Mouse (Mus musculus) C2C12 (cell line): Measurements from ENCODE around the gene Man2b1.

Experiments
- CEBPB ChIP-seq: IDR thresholded peaks from one replicate; pipeline ENCODE4 v1.6.1; 2011; ENCODE audit warnings: low read depth, mild to moderate bottlenecking, control low read depth, moderate library complexity
- CTCF ChIP-seq: IDR thresholded peaks from one replicate; pipeline ENCODE4 v1.5.1; 2011; ENCODE audit not compliant: control insufficient read depth, insufficient read depth, insufficient read length
- MYOD1 ChIP-seq: IDR thresholded peaks from one replicate; pipeline ENCODE4 v1.6.1; 2011; ENCODE audit warnings: low read depth; ENCODE audit not compliant: control insufficient read depth, insufficient read length
- USF1 ChIP-seq: IDR thresholded peaks from one replicate; pipeline ENCODE4 v1.6.1; 2011; ENCODE audit warnings: low read depth, mild to moderate bottlenecking, control low read depth, moderate library complexity

DNA sequence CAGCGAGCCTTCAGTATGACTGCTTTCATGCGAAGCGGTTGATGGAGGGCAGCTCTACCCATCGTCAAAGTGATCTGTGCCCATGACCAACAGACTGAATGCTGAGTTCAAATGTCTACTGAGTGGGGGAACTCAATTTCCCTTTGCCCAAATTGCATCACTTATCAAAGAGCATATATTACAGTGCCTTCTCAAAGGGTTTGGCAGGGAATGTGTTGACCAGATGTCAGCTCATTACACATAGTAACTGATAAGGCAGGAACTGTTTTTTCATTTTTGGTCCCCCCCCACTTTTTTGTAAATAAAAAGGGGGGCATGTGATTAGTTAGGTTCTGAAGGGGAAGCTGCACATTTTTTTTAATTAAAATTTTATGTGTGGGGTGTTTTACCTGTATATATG, 20.5 kb upstream of the Man2b1 start:
- TF ChIP-seq MYOD1 (no peak), CTCF (no peak), USF1 (no peak), CEBPB (no peak)
